Mouse (Mus musculus) hindbrain, embryonic 12.5 days (tissue): Measurements from ENCODE around the gene Gprin1. TPM values are rescaled to one million over a fixed set of nuclear protein-coding genes. Genes with fewer than 3 reads are reported as not detected.

Experiments
- ATAC-seq: fragments of 200-750 bp; cut with Nextera tagmentation; 2 replicates; pipeline ENCODE4 v1.8.0; 2017; ENCODE audit warnings: moderate TSS enrichment; ENCODE audit not compliant: low FRiP score
- H3K27ac ChIP-seq: fragments of 300-500 bp; sonication (generic); 2 replicates; pipeline ENCODE4 v1.5.1; 2016; ENCODE audit warnings: mild to moderate bottlenecking
- H3K27me3 ChIP-seq: fragments of 300-500 bp; sonication (generic); 2 replicates; pipeline ENCODE4 v1.6.1; 2016; ENCODE audit warnings: mild to moderate bottlenecking
- H3K36me3 ChIP-seq: fragments of 300-500 bp; sonication (generic); 2 replicates; pipeline ENCODE4 v1.6.1; 2016; ENCODE audit warnings: mild to moderate bottlenecking
- H3K4me1 ChIP-seq: fragments of 300-500 bp; sonication (generic); 2 replicates; pipeline ENCODE4 v1.6.1; 2016
- H3K4me2 ChIP-seq: fragments of 300-500 bp; sonication (generic); replicated peaks from 2 replicates; pipeline ENCODE4 v1.6.1; 2016; ENCODE audit warnings: mild to moderate bottlenecking
- H3K4me3 ChIP-seq: fragments of 300-500 bp; sonication (generic); 2 replicates; pipeline ENCODE4 v1.5.1; 2016; ENCODE audit warnings: mild to moderate bottlenecking
- H3K9ac ChIP-seq: fragments of 300-500 bp; sonication (generic); 2 replicates; pipeline ENCODE4 v1.6.1; 2016; ENCODE audit warnings: mild to moderate bottlenecking, moderate library complexity
- H3K9me3 ChIP-seq: fragments of 300-500 bp; sonication (generic); replicated peaks from 2 replicates; pipeline ENCODE4 v1.6.1; 2016; ENCODE audit warnings: mild to moderate bottlenecking
- WGBS: fragments of 180-500 bp; shearing (Covaris S2); methylation state at CpG from one replicate; pipeline ENCODE4 v1.1.7; 2016; 5-methylcytosine and 5-hydroxymethylcytosine counted together
- polyA plus RNA-seq: library from polyadenylated mRNA; unstranded; fragments of >200 nt; fragmentation: Nextera tagmentation; extraction: Ambion mirVana; gene quantifications from 2 replicates; pipeline ENCODE4 v1.2.1, GENCODE M21; 2016

Gene Gprin1
- polyA plus RNA-seq, 1 experiment from 2014 or later: 26.0 TPM

DNA sequence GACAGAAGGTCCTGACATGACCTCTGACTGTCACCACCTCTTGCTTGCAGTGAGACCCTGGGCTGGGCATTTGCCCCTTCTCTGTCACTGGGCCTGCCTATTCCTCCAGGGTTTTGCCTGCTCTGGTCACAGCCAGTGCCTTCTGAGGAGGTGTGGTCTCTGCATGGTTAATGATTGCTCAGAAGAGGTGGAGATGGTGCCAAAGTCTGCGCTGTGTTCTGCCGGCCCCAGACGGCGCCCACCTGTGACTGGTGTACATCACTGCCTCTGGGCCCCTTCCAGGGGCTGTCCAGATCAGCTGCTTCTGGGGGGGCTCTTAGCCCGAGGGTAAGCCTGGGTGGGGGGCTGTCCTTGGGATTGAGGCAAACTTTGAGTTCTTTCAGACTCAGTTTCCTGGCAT is 48.4 kb downstream of the Gprin1 start, which contains the start of gene Cdhr2:
Cdhr2 (plus strand) TSS at position 219 of the 400 bp plus-strand sequence.
- WGBS: 60% methylated on average over 5 of the region's 5 CpGs

GRCm38 (mm10) chr13:54695479-54696230 is 54.0 kb downstream of the Gprin1 start:
- H3K9me3 ChIP-seq: no peaks in the 10 kb centered on the region
- 91% methylated on average over 11 of the region's 11 CpGs for WGBS
- H3K4me1 ChIP-seq: peaks cover 23% of the 10 kb centered on the region
- no peak overlapping the region for H3K4me3 ChIP-seq
- no peak for ATAC-seq
- H3K9ac ChIP-seq: no peak overlapping the region
- H3K4me2 ChIP-seq: no peak overlapping the region
- H3K36me3 ChIP-seq: no peaks in the 10 kb centered on the region
- H3K27me3 ChIP-seq: no peaks in the 10 kb centered on the region; the same call in 1 of the 2 replicates
- no peak overlapping the region for H3K27ac ChIP-seq

More for the DNA sequence above, 48.4 kb downstream of the Gprin1 start, which contains the start of gene Cdhr2:
- Histone ChIP-seq H3K27me3 (peaks cover 3% of the 10 kb centered on the region), H3K4me3 (no peak within 1 kb of the TSS), H3K4me2 (no peak within 1 kb of the TSS), H3K27ac (no peak within 1 kb of the TSS), H3K36me3 (no peaks in the 10 kb centered on the region), H3K9ac (no peak within 1 kb of the TSS), H3K4me1 (no peaks in the 10 kb centered on the region), H3K9me3 (no peaks in the 10 kb centered on the region)
- ATAC-seq: no peak

- H3K4me2 ChIP-seq: peak overlapping the region; percentile 55
- WGBS: 16% methylated on average over 26 of the region's 26 CpGs
- peak overlapping the region; percentile 97 for H3K4me3 ChIP-seq
- peak overlapping the region; percentile 89 for H3K27ac ChIP-seq
- no peaks in the 10 kb centered on the region; the same call in 1 of the 2 replicates for H3K27me3 ChIP-seq
- ATAC-seq: peak; percentile 85
- peaks cover 27% of the 10 kb centered on the region for H3K4me1 ChIP-seq
- H3K36me3 ChIP-seq: no peaks in the 10 kb centered on the region
- H3K9me3 ChIP-seq: no peaks in the 10 kb centered on the region
- peak overlapping the region; percentile 60 for H3K9ac ChIP-seq
These were observed 55.2 kb downstream of the Gprin1 start for GRCm38 (mm10) chr13:54694348-54695060.

- Histone ChIP-seq H3K36me3 (no peaks in the 10 kb centered on the region), H3K4me3 (peak within 1 kb of the TSS; percentile 97), H3K9ac (peak within 1 kb of the TSS; percentile 91), H3K27me3 (no peaks in the 10 kb centered on the region; the same call in 1 of the 2 replicates), H3K27ac (peak within 1 kb of the TSS; percentile 91), H3K4me2 (peak within 1 kb of the TSS; percentile 99), H3K9me3 (no peaks in the 10 kb centered on the region), H3K4me1 (peaks cover 27% of the 10 kb centered on the region)
- WGBS: under 1% methylated on average over 92 of the region's 92 CpGs
- peak; percentile 99 for ATAC-seq
These were observed 55.9 kb downstream of the Gprin1 start, which contains the start of gene Rnf44 for GRCm38 (mm10) chr13:54693558-54694347. Rnf44 (minus strand) TSS chr13:54693907.

DNA sequence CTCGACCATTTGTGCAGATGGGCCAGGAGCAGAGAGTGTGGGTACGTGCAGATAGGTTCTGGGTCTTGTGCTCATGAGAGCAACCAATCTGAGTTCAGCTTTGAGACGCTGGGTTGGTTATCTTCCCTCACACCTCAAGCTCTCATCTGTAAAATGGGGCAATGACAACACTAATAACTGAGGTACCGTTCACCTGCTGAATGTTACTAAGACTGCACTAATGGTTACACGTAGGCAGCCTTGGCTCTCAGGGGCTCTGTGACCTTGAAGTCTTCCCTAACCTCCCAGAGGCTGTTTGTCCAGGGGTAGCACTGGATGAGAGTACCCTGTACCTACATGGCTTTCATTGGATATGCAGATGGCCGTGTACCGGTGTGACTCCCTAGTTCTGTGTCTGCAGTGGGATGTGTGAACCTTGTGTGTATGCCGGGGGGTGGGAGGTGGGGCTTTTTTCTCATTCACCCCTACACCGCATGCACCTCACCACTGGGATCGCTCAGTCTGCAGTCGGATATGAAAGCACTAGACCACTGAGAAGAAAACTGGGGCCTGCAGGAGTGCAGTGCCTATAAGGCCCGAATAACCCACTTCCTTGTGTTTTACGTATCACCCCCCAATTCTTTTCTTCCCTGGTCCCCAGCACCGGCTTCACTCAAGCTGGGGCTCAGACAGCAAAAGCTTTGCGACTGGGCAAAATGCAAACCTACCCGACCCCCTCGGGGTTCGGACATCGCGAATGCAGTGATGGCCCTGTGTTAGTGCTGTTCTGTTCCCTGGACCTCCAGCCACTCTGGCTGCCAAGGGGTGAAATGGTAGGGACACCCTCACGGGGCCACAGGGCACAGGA is 56.7 kb downstream of the Gprin1 start:
- Histone ChIP-seq H3K36me3 (no peaks in the 10 kb centered on the region), H3K27ac (peak overlapping the region; percentile 91), H3K9ac (peak overlapping the region; percentile 91), H3K9me3 (no peaks in the 10 kb centered on the region), H3K4me3 (peak overlapping the region; percentile 97), H3K4me1 (peaks cover 32% of the 10 kb centered on the region), H3K4me2 (peak overlapping the region; percentile 99), H3K27me3 (no peaks in the 10 kb centered on the region; the same call in 1 of the 2 replicates)
- 14% methylated on average over 21 of the region's 21 CpGs for WGBS
- no peak for ATAC-seq

DNA sequence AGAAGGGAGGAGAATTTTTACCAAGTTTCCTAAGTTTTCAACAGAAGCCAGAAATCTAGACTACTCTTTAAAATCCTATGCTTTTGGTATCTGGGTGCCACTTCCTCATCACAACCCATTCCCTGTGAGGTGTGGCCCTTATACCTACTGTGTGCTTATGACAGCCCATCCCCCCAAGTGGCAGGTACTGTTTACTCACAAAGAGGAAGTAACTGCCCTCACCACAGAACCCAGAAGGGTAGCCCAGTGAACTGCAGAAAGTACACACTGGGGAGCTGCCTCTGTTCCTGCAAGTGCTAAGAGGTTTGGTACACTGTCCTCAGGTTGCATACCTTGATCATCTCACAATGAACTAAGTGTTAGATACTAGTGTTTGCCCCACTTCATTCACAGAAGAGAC is 57.9 kb downstream of the Gprin1 start:
- peak overlapping the region; percentile 97; the same call in 1 of the 2 replicates for H3K4me3 ChIP-seq
- no peak overlapping the region for H3K27ac ChIP-seq
- H3K4me2 ChIP-seq: peak overlapping the region; percentile 99; the same call in 1 of the 2 replicates
- no peaks in the 10 kb centered on the region for H3K9me3 ChIP-seq
- H3K27me3 ChIP-seq: no peaks in the 10 kb centered on the region
- H3K9ac ChIP-seq: peak overlapping the region; percentile 91; the same call in 1 of the 2 replicates
- H3K36me3 ChIP-seq: no peaks in the 10 kb centered on the region
- no peak for ATAC-seq
- H3K4me1 ChIP-seq: peaks cover 32% of the 10 kb centered on the region

- H3K9me3 ChIP-seq: no peaks in the 10 kb centered on the region
- H3K36me3 ChIP-seq: no peaks in the 10 kb centered on the region
- no peak overlapping the region for H3K9ac ChIP-seq
- H3K27ac ChIP-seq: no peak overlapping the region
- H3K27me3 ChIP-seq: no peaks in the 10 kb centered on the region
- 94% methylated on average over 8 of the region's 8 CpGs for WGBS
- H3K4me3 ChIP-seq: no peak overlapping the region
- ATAC-seq: no peak
- no peak overlapping the region for H3K4me2 ChIP-seq
- peaks cover 44% of the 10 kb centered on the region for H3K4me1 ChIP-seq
These were observed 59.4 kb downstream of the Gprin1 start for GRCm38 (mm10) chr13:54690151-54690740.

GRCm38 (mm10) chr13:54687575-54688424 is 61.9 kb downstream of the Gprin1 start:
- ATAC-seq: peak; percentile 92
- Histone ChIP-seq H3K4me1 (peaks cover 52% of the 10 kb centered on the region), H3K4me2 (peak overlapping the region; percentile 95), H3K36me3 (peaks cover 22% of the 10 kb centered on the region), H3K4me3 (peak overlapping the region; percentile 91), H3K27ac (peak overlapping the region; percentile 98), H3K9ac (peak overlapping the region; percentile 98), H3K27me3 (no peaks in the 10 kb centered on the region), H3K9me3 (no peaks in the 10 kb centered on the region)
- WGBS: under 1% methylated on average over 77 of the region's 82 CpGs

DNA sequence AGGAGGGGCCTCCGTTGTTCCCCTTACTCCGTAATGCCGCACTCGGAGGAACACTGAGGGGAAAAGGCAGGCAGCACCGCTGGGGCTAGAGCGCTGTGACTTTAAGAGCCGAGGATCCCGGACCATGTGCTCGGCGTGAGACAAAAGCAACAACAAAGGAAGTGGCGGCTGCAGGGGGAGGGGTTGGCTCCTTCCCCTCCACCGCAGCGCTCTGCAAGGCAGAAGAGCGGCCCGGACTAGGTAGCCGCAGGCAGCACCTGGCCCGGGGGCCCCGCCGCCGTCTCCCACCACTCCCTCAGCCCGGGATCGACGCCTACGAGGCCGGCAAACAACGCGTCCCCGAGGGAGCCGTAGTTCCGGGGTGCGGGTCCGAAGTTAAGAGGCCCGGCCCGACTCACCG is 62.6 kb downstream of the Gprin1 start:
- Histone ChIP-seq H3K9me3 (no peaks in the 10 kb centered on the region), H3K4me1 (peaks cover 45% of the 10 kb centered on the region), H3K4me2 (peak overlapping the region; percentile 95), H3K36me3 (peaks cover 29% of the 10 kb centered on the region), H3K9ac (peak overlapping the region; percentile 98), H3K27ac (peak overlapping the region; percentile 98), H3K4me3 (peak overlapping the region; percentile 91), H3K27me3 (no peaks in the 10 kb centered on the region)
- under 1% methylated on average over 35 of the region's 35 CpGs for WGBS
- ATAC-seq: peak; percentile 74
